In genomic region chr4:133601721-133602218, GRCm38 (mm10) we compare ENCODE assay signal across 8 mouse cellular contexts. TPM values are rescaled to one million over a fixed set of nuclear protein-coding genes. Genes with fewer than 3 reads are reported as not detected.
DNase-seq lines count a peak whose midpoint lies in the region; ATAC-seq and TF ChIP-seq lines count a peak whose summit lies in the region.

Sfn (minus strand) TSS chr4:133602168.

- H3K27ac ChIP-seq in left cerebral cortex, adult 2 months: no peak within 1 kb of the TSS
- H3K27ac ChIP-seq in heart, postnatal 0 days (ENCODE audit: low read depth): no peak within 1 kb of the TSS
- no peak within 1 kb of the TSS for H3K27ac ChIP-seq in testis, adult 2 months (ENCODE audit: control insufficient read depth, insufficient read depth, low read depth, low read length)

- H3K4me3 ChIP-seq in left cerebral cortex, adult 2 months: no peak within 1 kb of the TSS
- H3K4me3 ChIP-seq in heart, postnatal 0 days (ENCODE audit: low read depth, low read length): peak within 1 kb of the TSS; percentile 23
- H3K4me3 ChIP-seq in testis, adult 2 months (ENCODE audit: control insufficient read depth, low read depth, low read length): peak within 1 kb of the TSS; percentile 67

- peak within 1 kb of the TSS; percentile 49 for H3K4me2 ChIP-seq in heart, postnatal 0 days (ENCODE audit: low read depth, low read length)

- no peak for TF ChIP-seq POLR2A in testis, adult 2 months (IDR thresholded peaks at IDR 0.05; ENCODE audit: control insufficient read depth, low read depth, low read length)

- H3K27me3 ChIP-seq in heart, postnatal 0 days (ENCODE audit: control insufficient read depth, insufficient read depth, low read length): peaks cover 21% of the 10 kb centered on the region
- no peaks in the 10 kb centered on the region for H3K27me3 ChIP-seq in testis, adult 2 months (ENCODE audit: control insufficient read depth, insufficient read depth, low read length)

- H3K4me1 ChIP-seq in heart, postnatal 0 days (ENCODE audit: control insufficient read depth, insufficient read depth): peaks cover 9% of the 10 kb centered on the region
- H3K4me1 ChIP-seq in testis, adult 2 months (ENCODE audit: control insufficient read depth, insufficient read depth, low read length): peaks cover 17% of the 10 kb centered on the region

- peak; percentile 52 for TF ChIP-seq CTCF in left cerebral cortex, adult 2 months (IDR thresholded peaks at IDR 0.05)
- TF ChIP-seq CTCF in heart, postnatal 0 days (IDR thresholded peaks at IDR 0.05; ENCODE audit: low read depth): peak; percentile 22
- TF ChIP-seq CTCF in testis, adult 2 months (IDR thresholded peaks at IDR 0.05; ENCODE audit: control insufficient read depth, insufficient read depth, insufficient replicate concordance, low read depth, low read length): peak; percentile 38

- peak; percentile 12; the same call in 1 of the 2 replicates for ATAC-seq in common myeloid progenitor, adult 5-6 weeks (replicated peaks; ENCODE audit: low read depth, poor library complexity, severe bottlenecking)
- ATAC-seq in heart, postnatal 0 days (ENCODE audit: insufficient read depth, low read depth): no peak
- ATAC-seq in megakaryocyte, adult 5-6 weeks (ENCODE audit: poor library complexity, severe bottlenecking): peak; percentile 29

- H3K9me3 ChIP-seq in heart, postnatal 0 days (replicated peaks; ENCODE audit: control insufficient read depth, low read length): no peaks in the 10 kb centered on the region

- peaks cover 10% of the 10 kb centered on the region; the same call in 1 of the 2 replicates for H3K36me3 ChIP-seq in heart, postnatal 0 days (replicated peaks; ENCODE audit: control insufficient read depth, insufficient read depth, low read length)
- no peaks in the 10 kb centered on the region for H3K36me3 ChIP-seq in testis, adult 2 months (ENCODE audit: control insufficient read depth, insufficient read depth, low read length)

- intact Hi-C loops in left cerebral cortex, adult 2 months (cut with DNase I): no loop called here
- intact Hi-C loops in left cerebral cortex, postnatal 10 days (cut with DNase I): no loop called here

- no peak for TF ChIP-seq EP300 in heart, postnatal 0 days (IDR thresholded peaks at IDR 0.05; ENCODE audit: low read depth)

- 5% methylated on average over 16 of the region's 16 CpGs for WGBS in heart, postnatal 0 days

- DNase-seq in left cerebral cortex, adult 2 months (ENCODE audit: extremely low spot score in 1 of 2, low spot score in 2 of 2): no peak
- DNase-seq in left cerebral cortex, postnatal 10 days (ENCODE audit: extremely low spot score in 1 of 2, low spot score in 2 of 2): no peak
- no peak for DNase-seq in heart, postnatal 0 days (ENCODE audit: low spot score)
- DNase-seq in kidney, postnatal 25 days: peak; percentile 82 to 88
- no peak for DNase-seq in left cerebral cortex, adult 9 months (ENCODE audit: low spot score in 2 of 2)

- H3K9ac ChIP-seq in heart, postnatal 0 days (replicated peaks; ENCODE audit: low read depth, low read length): no peak within 1 kb of the TSS

RNA-seq across cellular contexts. Expression of gene Sfn, which starts in this region (rescaled TPM):
- 1 to 10 TPM; 1.7 to 2.6 TPM for total RNA-seq in left cerebral cortex, adult 2 months (2021)
- 1 to 10 TPM; 1.4 to 1.7 TPM for total RNA-seq in left cerebral cortex, postnatal 10 days (2021)
- 3.6 and 4.9 TPM in 2 replicates for total RNA-seq in common myeloid progenitor, adult 5-6 weeks (2017)
- 2.6 and 6.8 TPM in 2 replicates for total RNA-seq in heart, postnatal 0 days (2014; rRNA removed; ENCODE audit: low replicate concordance)
- 0.18 and 0.37 TPM in 2 replicates for polyA plus RNA-seq in heart, postnatal 0 days (2015; fragmentation: Nextera tagmentation; extraction: Ambion mirVana)
- 2.5 and 4.1 TPM in 2 replicates for total RNA-seq in megakaryocyte, adult 5-6 weeks (2015)
- total RNA-seq in megakaryocyte, adult 5-6 weeks (2017): 1.2 and 4.0 TPM in 2 replicates
- polyA plus RNA-seq in testis, adult 2 months (2012; rRNA removed): 0.81 and 1.1 TPM in 2 replicates

Comparison
In these comparisons a context has a peak if more than half of its experiments do, and no peak if none do; other contexts are left out.
1. DNase-seq: peak in kidney, postnatal 25 days (2 of 2); none in left cerebral cortex, adult 2 months (0 of 2), left cerebral cortex, postnatal 10 days (0 of 2), heart, postnatal 0 days (single experiment) and left cerebral cortex, adult 9 months (0 of 2).
2. Peak in every context shown above with its lines, with median percentiles within 50 percentile points of each other: CTCF ChIP-seq.